Mouse (Mus musculus) embryonic fibroblast, embryonic 13.5 days (primary cell): ENCODE data around the gene Sf3a2.

ENCODE experiments used
- CTCF ChIP-seq: IDR thresholded peaks from 2 replicates; pipeline ENCODE4 v1.5.1; 2011; ENCODE audit warnings: mild to moderate bottlenecking, control low read depth, low read length, moderate library complexity, borderline replicate concordance; ENCODE audit not compliant: insufficient read depth
- POLR2A ChIP-seq: IDR thresholded peaks from 2 replicates; pipeline ENCODE4 v1.6.1; 2011; ENCODE audit warnings: low read depth, mild to moderate bottlenecking, control low read depth, low read length, moderate library complexity

GRCm38 (mm10) chr10:80766161-80766815 lies 31.7 kb upstream of the Sf3a2 start:
- TF ChIP-seq CTCF, result no peak
- TF ChIP-seq POLR2A, result no peak
